Mouse (Mus musculus): ENCODE data around the gene Fgfr2.

Fgfr2 gene

DNA sequence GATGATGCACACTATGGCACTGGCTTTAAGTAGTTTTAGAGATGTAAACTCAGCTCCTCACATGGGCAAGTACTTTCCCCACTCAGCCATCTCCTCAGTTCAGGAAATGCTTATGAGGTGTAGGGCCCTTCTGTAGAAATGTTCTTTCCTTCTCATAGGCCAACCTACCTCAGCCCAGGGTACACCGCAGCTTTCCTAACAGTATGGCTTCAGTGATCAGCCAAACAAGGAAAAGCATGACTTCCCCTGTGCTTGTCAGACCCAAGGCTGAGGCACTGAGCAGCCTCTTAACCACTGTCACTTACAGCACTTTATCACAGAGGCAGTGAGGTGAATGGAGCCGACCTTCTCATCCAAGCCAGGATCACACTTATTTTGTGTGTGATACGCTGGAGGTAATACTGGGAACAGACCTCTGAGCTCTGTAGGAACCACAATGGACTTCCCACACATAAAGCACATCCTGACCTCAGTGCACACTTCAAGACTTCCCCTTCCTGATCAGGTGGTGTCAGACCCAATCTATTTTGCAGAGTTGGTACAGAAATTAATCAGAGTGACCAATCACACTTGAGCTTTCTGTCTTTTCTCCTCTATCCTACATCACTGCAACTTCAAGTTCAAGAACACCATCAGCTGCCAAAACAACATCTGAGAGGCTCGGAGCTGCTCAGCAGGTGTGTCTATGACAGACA is 335.5 kb downstream of the Fgfr2 start:
- Histone ChIP-seq H3K4me1 (replicated peaks; ENCODE audit: low read depth, low read length) (peaks cover 33% of the 10 kb centered on the region), H3K36me3 (ENCODE audit: insufficient read depth, low read length) (no peaks in the 10 kb centered on the region)

GRCm38 (mm10) chr7:132787022-132787421 is 336.1 kb downstream of the Fgfr2 start:
- Histone ChIP-seq H3K36me3 (ENCODE audit: insufficient read depth, low read length) (no peaks in the 10 kb centered on the region), H3K27me3 (ENCODE audit: insufficient read depth, low read length) (no peaks in the 10 kb centered on the region), H3K4me1 (replicated peaks; ENCODE audit: low read depth, low read length) (peaks cover 34% of the 10 kb centered on the region), H3K4me3 (replicated peaks; ENCODE audit: low read length) (no peak overlapping the region), H3K9me3 (ENCODE audit: low read length) (no peaks in the 10 kb centered on the region)
- TF ChIP-seq POU5F1 (IDR thresholded peaks at IDR 0.05; ENCODE audit: borderline replicate concordance, low read length) (no peak), NANOG (IDR thresholded peaks at IDR 0.05; ENCODE audit: borderline replicate concordance, low read length) (no peak), CTCF (conservative IDR thresholded peaks at IDR 0.05; ENCODE audit: low read length) (no peak)

More for the DNA sequence above, 335.5 kb downstream of the Fgfr2 start:
- TF ChIP-seq CTCF (conservative IDR thresholded peaks at IDR 0.05; ENCODE audit: low read length), result no peak
- Histone ChIP-seq H3K4me3 (replicated peaks; ENCODE audit: low read length) (no peak overlapping the region), H3K27me3 (ENCODE audit: insufficient read depth, low read length) (0 out of 2 replicates have a peak, but pooled peaks cover 2% of the 10 kb centered on the region), H3K9me3 (ENCODE audit: low read length) (no peaks in the 10 kb centered on the region)

DNA sequence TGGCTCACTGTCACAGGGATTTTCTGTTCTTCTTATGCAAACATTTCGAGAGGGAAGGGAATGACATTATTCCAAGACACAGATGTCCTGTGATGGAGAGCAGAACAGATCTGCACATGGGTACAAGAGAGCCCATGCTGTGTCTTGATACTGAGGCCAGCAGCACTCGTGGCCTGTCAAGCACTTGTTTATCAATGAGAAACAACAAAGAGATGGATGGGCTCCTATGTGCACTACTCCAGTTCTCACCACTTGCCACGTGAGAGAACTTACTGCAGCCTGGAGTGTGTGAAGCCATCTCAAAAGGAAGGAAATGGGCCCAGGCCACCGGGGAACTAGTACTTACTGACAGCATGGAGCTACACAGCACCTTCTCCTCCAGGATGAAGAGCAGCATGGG is 336.6 kb downstream of the Fgfr2 start:
- no peaks in the 10 kb centered on the region for H3K36me3 ChIP-seq (ENCODE audit: insufficient read depth, low read length)
- no peak overlapping the region for H3K4me3 ChIP-seq (replicated peaks; ENCODE audit: low read length)
- H3K4me1 ChIP-seq (replicated peaks; ENCODE audit: low read depth, low read length), result peaks cover 34% of the 10 kb centered on the region
- TF ChIP-seq CTCF (conservative IDR thresholded peaks at IDR 0.05; ENCODE audit: low read length), result no peak
- TF ChIP-seq POU5F1 (IDR thresholded peaks at IDR 0.05; ENCODE audit: borderline replicate concordance, low read length), result no peak
- TF ChIP-seq NANOG (IDR thresholded peaks at IDR 0.05; ENCODE audit: borderline replicate concordance, low read length), result no peak
- H3K9me3 ChIP-seq (ENCODE audit: low read length), result no peaks in the 10 kb centered on the region
- H3K27me3 ChIP-seq (ENCODE audit: insufficient read depth, low read length), result no peaks in the 10 kb centered on the region

DNA sequence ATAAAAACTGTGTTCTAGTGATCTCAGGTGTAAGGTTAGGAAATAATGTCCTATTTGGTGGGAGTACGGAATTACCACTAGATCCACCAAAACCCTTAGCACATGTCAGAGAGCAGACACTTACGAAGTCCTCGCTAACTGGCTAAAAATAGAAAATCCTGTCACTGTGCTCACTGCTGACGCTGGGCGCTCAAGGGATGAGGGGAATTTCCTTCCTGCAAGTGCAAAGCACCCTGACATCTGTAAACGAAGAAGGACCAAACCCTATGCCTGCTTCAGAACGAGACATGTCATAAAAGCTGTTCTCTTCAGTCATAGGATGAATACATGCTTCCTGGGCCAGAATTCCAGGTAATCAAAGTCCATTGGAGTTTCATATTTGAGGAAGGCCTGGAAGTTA is 337.1 kb downstream of the Fgfr2 start:
- H3K27me3 ChIP-seq (ENCODE audit: insufficient read depth, low read length), result no peaks in the 10 kb centered on the region
- no peak for TF ChIP-seq POU5F1 (IDR thresholded peaks at IDR 0.05; ENCODE audit: borderline replicate concordance, low read length)
- no peak for TF ChIP-seq NANOG (IDR thresholded peaks at IDR 0.05; ENCODE audit: borderline replicate concordance, low read length)
- no peak for TF ChIP-seq CTCF (conservative IDR thresholded peaks at IDR 0.05; ENCODE audit: low read length)

GRCm38 (mm10) chr7:132784101-132784500 is 339.0 kb downstream of the Fgfr2 start:
- TF ChIP-seq NANOG (IDR thresholded peaks at IDR 0.05; ENCODE audit: borderline replicate concordance, low read length) (no peak), CTCF (conservative IDR thresholded peaks at IDR 0.05; ENCODE audit: low read length) (no peak), POU5F1 (IDR thresholded peaks at IDR 0.05; ENCODE audit: borderline replicate concordance, low read length) (no peak)
- peaks cover 44% of the 10 kb centered on the region for H3K4me1 ChIP-seq (replicated peaks; ENCODE audit: low read depth, low read length)
- 0 out of 2 replicates have a peak, but pooled peaks cover under 1% of the 10 kb centered on the region for H3K36me3 ChIP-seq (ENCODE audit: insufficient read depth, low read length)
- no peak overlapping the region for H3K4me3 ChIP-seq (replicated peaks; ENCODE audit: low read length)
- H3K9me3 ChIP-seq (ENCODE audit: low read length), result no peaks in the 10 kb centered on the region
- no peaks in the 10 kb centered on the region for H3K27me3 ChIP-seq (ENCODE audit: insufficient read depth, low read length)

More for the DNA sequence above, 337.1 kb downstream of the Fgfr2 start:
- no peak overlapping the region for H3K4me3 ChIP-seq (replicated peaks; ENCODE audit: low read length)
- H3K36me3 ChIP-seq (ENCODE audit: insufficient read depth, low read length), result no peaks in the 10 kb centered on the region
- peaks cover 34% of the 10 kb centered on the region for H3K4me1 ChIP-seq (replicated peaks; ENCODE audit: low read depth, low read length)
- H3K9me3 ChIP-seq (ENCODE audit: low read length), result no peaks in the 10 kb centered on the region

DNA sequence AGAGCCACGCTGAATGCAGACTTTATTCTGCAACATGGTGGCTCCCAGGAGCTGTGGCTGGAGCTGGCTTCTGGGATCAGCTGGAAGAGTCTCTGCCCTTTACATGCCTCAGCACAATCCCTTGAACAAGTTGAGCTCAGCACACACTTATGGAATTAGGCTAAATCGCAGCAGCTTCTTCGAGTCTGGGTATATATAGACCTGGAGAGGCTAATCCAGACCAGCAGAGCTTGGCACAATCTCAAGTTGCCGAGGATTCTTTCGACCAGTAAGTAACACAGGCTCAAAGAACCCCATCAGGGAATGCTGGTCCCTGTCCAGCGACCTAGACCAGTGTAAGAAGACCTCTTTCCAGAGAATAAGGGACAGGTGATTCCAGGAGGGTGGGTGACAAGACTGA is 341.3 kb downstream of the Fgfr2 start:
- peaks cover 52% of the 10 kb centered on the region for H3K4me1 ChIP-seq (replicated peaks; ENCODE audit: low read depth, low read length)
- no peaks in the 10 kb centered on the region for H3K9me3 ChIP-seq (ENCODE audit: low read length)
- no peaks in the 10 kb centered on the region; the same call in 1 of the 2 replicates for H3K27me3 ChIP-seq (ENCODE audit: insufficient read depth, low read length)
- H3K36me3 ChIP-seq (ENCODE audit: insufficient read depth, low read length), result peaks cover 17% of the 10 kb centered on the region
- no peak for TF ChIP-seq POU5F1 (IDR thresholded peaks at IDR 0.05; ENCODE audit: borderline replicate concordance, low read length)
- TF ChIP-seq CTCF (conservative IDR thresholded peaks at IDR 0.05; ENCODE audit: low read length), result no peak
- no peak for TF ChIP-seq NANOG (IDR thresholded peaks at IDR 0.05; ENCODE audit: borderline replicate concordance, low read length)
- H3K4me3 ChIP-seq (replicated peaks; ENCODE audit: low read length), result no peak overlapping the region

DNA sequence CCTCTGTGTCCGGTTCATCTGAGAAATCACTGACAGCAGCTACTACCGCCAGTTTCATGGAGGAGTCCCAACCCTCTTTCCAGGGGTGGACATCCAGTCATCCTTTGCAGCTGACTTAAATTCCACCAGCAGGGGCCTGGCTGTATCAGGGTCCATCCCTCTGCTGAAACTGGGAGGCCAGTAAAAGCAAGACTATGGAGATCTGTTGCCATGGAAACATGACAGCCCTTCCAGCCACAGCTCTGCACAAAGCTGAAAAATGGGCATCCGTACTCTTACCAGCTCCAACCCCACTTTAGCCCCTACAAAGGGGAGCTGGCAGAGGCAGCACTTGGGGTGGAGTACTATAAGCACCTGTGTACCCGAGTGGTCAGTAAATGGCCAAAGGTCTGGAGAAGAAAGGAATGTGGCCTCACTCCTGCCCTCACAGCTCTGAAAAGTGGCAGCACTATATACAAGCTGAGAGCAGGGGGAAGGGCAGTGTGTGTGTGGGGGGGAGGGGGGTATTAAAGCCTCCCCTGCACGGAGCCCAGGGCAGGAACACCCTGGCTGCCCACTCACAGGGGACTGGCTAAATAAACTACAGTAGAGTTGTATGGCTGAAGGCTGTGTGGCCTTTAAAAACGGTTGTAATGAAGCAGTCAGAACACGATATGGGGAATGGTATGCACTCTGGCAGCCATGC is 341.9 kb downstream of the Fgfr2 start:
- Histone ChIP-seq H3K4me1 (replicated peaks; ENCODE audit: low read depth, low read length) (peaks cover 58% of the 10 kb centered on the region), H3K9me3 (ENCODE audit: low read length) (no peaks in the 10 kb centered on the region), H3K27me3 (ENCODE audit: insufficient read depth, low read length) (no peaks in the 10 kb centered on the region; the same call in 1 of the 2 replicates), H3K4me3 (replicated peaks; ENCODE audit: low read length) (peak overlapping the region; percentile 10; the same call in 1 of the 2 replicates), H3K36me3 (ENCODE audit: insufficient read depth, low read length) (peaks cover 19% of the 10 kb centered on the region)
- TF ChIP-seq CTCF (conservative IDR thresholded peaks at IDR 0.05; ENCODE audit: low read length) (no peak), NANOG (IDR thresholded peaks at IDR 0.05; ENCODE audit: borderline replicate concordance, low read length) (no peak), POU5F1 (IDR thresholded peaks at IDR 0.05; ENCODE audit: borderline replicate concordance, low read length) (no peak)

DNA sequence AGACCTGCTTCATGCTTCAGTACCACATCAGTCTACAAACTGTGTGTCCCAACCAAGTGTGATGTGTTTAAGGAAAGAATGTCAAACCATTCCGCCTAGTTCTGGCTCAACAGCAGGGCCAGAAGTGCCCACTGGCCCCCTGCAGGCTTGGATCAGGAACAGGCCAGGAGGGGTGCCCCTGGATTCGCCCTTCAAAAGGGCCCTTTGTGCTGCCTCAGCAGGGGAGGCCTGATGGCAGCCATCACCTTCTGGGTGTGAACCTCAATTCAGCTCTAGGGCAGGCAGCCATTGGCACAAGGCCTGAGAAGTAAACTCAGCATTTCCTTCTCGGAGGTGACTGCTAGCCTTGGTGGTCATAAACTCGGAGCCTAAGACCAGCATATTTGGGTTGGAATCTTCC is 342.5 kb downstream of the Fgfr2 start:
- Histone ChIP-seq H3K9me3 (ENCODE audit: low read length) (no peaks in the 10 kb centered on the region), H3K36me3 (ENCODE audit: insufficient read depth, low read length) (peaks cover 22% of the 10 kb centered on the region), H3K4me3 (replicated peaks; ENCODE audit: low read length) (peak overlapping the region; percentile 10; the same call in 1 of the 2 replicates), H3K4me1 (replicated peaks; ENCODE audit: low read depth, low read length) (peaks cover 65% of the 10 kb centered on the region), H3K27me3 (ENCODE audit: insufficient read depth, low read length) (no peaks in the 10 kb centered on the region; the same call in 1 of the 2 replicates)
- no peak for TF ChIP-seq POU5F1 (IDR thresholded peaks at IDR 0.05; ENCODE audit: borderline replicate concordance, low read length)
- no peak for TF ChIP-seq CTCF (conservative IDR thresholded peaks at IDR 0.05; ENCODE audit: low read length)
- peak; percentile 60 for TF ChIP-seq NANOG (IDR thresholded peaks at IDR 0.05; ENCODE audit: borderline replicate concordance, low read length)

Data from E14TG2a.4 (cell line).